Mouse (Mus musculus): ENCODE results near the gene Wdr45.
"Not testable (repeated sequence)": the region's sequence is repeated elsewhere in the genome, so short reads cannot be mapped to it uniquely, and the experiment has no call there.

Gene Wdr45

GRCm38 (mm10) chrX:7721514-7722281, 7.6 kb downstream of the Wdr45 start, which contains the start of gene Gm45208:
Gene Gm45208, plus strand, starts transcription at chrX:7722245.
- peak; percentile 58 to 76 for DNase-seq (ENCODE audit: low spot score in 2 of 2)

GRCm38 (mm10) chrX:7722282-7722611, 8.1 kb downstream of the Wdr45 start:
- no peak for DNase-seq (ENCODE audit: low spot score in 2 of 2)

GRCm38 (mm10) chrX:7722691-7723090, 8.6 kb downstream of the Wdr45 start:
- no peak for DNase-seq (ENCODE audit: low spot score in 2 of 2)

- no peak for DNase-seq (ENCODE audit: low spot score in 2 of 2)
These were observed 10.0 kb downstream of the Wdr45 start for GRCm38 (mm10) chrX:7724135-7724534.

- no peak for DNase-seq (ENCODE audit: low spot score in 2 of 2)
These were observed 11.7 kb downstream of the Wdr45 start for GRCm38 (mm10) chrX:7725841-7726240.

GRCm38 (mm10) chrX:7727176-7727575, 13.0 kb downstream of the Wdr45 start:
- DNase-seq (ENCODE audit: low spot score in 2 of 2), result no peak

GRCm38 (mm10) chrX:7728215-7728921, 14.2 kb downstream of the Wdr45 start, which contains the start of gene Praf2:
Gene Praf2, plus strand, starts transcription at chrX:7728439.
- peak; percentile 84 to 91 for DNase-seq (ENCODE audit: low spot score in 2 of 2)

- DNase-seq (ENCODE audit: low spot score in 2 of 2), result no peak
These were observed 14.8 kb downstream of the Wdr45 start for GRCm38 (mm10) chrX:7728922-7729265.

- peak in 1 of 2 experiments; percentile 68 for DNase-seq (ENCODE audit: low spot score in 2 of 2)
These were observed 19.5 kb downstream of the Wdr45 start for GRCm38 (mm10) chrX:7733571-7734156.

GRCm38 (mm10) chrX:7739336-7740081, 25.4 kb downstream of the Wdr45 start:
- no peak for DNase-seq (ENCODE audit: low spot score in 2 of 2)

- no peak for DNase-seq (ENCODE audit: low spot score in 2 of 2)
These were observed 26.1 kb downstream of the Wdr45 start for GRCm38 (mm10) chrX:7740082-7740819.

- DNase-seq (ENCODE audit: low spot score in 2 of 2), result no peak
These were observed 27.0 kb downstream of the Wdr45 start for GRCm38 (mm10) chrX:7741103-7741502.

GRCm38 (mm10) chrX:7743470-7743869, 29.3 kb downstream of the Wdr45 start:
- DNase-seq (ENCODE audit: low spot score in 2 of 2), result no peak

- DNase-seq (ENCODE audit: low spot score in 2 of 2), result no peak
These were observed 30.8 kb downstream of the Wdr45 start for GRCm38 (mm10) chrX:7744940-7745339.

GRCm38 (mm10) chrX:7745429-7745828, 31.3 kb downstream of the Wdr45 start:
- DNase-seq (ENCODE audit: low spot score in 2 of 2), result no peak

- DNase-seq (ENCODE audit: low spot score in 2 of 2), result peak; percentile 86 to 87
These were observed 36.4 kb downstream of the Wdr45 start, which contains the start of gene Ccdc120 for GRCm38 (mm10) chrX:7750432-7751116. Gene Ccdc120, minus strand, starts transcription at chrX:7750905.

- not testable (repeated sequence) for DNase-seq (ENCODE audit: low spot score in 2 of 2)
These were observed 39.5 kb downstream of the Wdr45 start for GRCm38 (mm10) chrX:7753627-7754026.

GRCm38 (mm10) chrX:7762137-7762920, 48.2 kb downstream of the Wdr45 start, which contains the start of gene Tfe3:
Gene Tfe3, plus strand, starts transcription at chrX:7762560.
- peak; percentile 95 to 96 for DNase-seq (ENCODE audit: low spot score in 2 of 2)

- peak in 1 of 2 experiments; percentile 29 for DNase-seq (ENCODE audit: low spot score in 2 of 2)
These were observed 48.7 kb downstream of the Wdr45 start for GRCm38 (mm10) chrX:7762921-7763197.
